Mouse (Mus musculus) brain, embryonic 18.5 days (tissue): ENCODE results near the gene Senp7.
"Not testable (repeated sequence)": the region's sequence is repeated elsewhere in the genome, so short reads cannot be mapped to it uniquely, and the experiment has no call there.

Experiments
- DNase-seq: peaks from one replicate; pipeline ENCODE4 v3.0.0-alpha.2; 2012; ENCODE audit warnings: low read depth, low spot score

Senp7 gene

DNA sequence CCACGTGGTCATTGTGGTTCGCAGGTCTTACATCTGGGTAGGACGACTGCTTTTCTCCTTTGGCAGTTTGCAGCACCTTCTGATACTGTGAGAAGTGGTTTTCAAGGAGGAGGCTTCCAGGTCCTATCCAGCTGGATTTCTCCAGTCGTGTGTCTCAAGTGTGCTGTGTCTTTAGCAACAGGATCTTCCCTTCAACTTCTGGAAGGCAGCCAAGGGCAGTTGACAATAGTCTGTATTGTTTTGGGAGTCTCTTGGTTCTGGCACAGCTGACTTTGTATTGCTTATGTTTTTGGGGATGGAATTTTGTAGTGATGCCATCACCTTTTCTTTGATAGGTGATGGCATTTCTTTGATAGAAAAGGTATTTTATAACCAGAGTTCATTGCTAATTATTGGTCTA, 86.0 kb downstream of the Senp7 start:
- DNase-seq: no peak

DNA sequence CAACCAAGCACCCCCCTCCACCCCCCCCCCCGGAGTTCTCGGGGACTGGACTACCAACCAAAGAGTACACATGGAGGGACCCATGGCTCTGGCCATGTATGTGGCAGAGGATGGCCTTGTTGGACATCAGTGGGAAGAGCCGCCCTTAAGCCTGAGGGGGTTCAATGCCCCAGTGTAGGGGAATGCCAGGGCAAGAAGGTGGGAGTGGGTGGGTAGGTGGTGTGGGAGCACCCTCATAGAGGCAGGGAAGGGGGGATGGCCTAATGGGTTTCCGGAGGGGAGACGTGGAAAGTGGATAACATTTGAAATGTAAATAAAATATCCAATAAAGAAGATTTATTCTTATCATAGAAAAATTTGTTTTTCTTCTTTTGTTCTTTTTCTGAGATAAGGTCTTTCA, 89.5 kb downstream of the Senp7 start:
- DNase-seq: not testable (repeated sequence)

DNA sequence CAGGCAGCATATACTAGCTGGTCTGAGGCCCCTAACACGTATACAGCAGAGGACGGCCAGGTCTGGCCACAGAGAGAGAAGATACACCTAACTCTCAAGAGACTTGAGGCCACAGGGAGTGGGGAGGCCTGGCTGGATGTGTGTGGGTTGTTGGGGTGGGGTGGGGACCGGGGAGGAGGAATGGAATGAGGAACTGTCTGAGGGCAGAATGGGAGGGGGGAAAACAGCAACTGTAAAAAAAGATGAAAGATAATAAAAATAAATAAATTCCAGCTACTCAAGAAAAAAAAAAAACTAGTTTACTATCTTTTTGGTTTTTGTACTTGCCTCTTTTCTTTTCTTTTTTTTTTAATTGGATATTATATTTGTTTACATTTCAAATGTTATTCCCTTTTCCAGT, 91.8 kb downstream of the Senp7 start:
- DNase-seq: no peak

DNA sequence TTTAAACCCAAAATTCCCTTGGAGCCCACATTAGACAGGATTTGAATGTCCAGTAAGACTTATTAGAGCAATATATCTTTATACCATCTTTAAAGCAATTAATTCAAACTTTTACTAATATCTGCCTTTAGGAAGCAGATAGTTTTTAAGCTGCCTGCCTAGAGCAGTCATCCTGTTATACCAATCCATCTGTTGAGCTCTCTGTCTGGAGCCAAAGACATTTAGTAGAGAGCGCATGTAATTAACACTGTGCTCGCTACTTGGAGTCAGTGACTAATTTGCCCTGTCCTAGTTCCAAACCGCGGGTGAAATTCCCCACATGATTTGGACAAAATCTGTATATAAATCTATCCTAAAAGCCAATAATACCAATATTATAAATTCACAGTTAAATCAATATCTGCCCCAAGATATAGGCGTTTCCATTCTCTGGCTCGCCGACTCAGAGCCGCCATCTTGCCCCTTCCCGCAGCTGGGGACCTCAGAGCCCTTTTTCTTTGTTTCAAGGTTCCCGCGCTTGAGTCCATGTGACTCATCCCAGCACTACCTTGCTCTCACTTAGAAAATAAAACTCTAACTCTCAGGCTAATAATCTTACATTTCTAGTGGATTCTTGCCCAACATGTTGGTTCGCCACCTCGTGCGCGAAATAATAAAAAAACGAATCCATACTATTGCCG, 96.9 kb downstream of the Senp7 start:
- no peak for DNase-seq

DNA sequence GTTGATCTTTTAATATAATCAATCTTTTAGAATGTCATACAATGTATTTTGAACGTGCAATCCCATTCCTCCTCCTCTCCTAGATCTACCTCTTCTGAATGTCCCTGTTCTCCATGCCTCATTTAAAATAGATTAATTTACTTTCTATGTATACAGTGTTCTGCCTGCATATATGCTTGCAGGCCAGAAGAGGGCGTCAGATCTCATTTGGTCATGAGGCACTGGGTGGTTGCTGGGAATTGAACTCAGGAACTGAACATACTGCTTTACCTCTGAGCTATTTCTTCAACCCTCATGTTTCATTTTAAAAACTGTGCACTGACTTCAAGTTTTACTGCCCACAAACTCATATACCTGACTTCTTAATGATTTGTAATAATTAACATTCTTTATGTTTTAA, 99.5 kb downstream of the Senp7 start:
- DNase-seq: no peak

DNA sequence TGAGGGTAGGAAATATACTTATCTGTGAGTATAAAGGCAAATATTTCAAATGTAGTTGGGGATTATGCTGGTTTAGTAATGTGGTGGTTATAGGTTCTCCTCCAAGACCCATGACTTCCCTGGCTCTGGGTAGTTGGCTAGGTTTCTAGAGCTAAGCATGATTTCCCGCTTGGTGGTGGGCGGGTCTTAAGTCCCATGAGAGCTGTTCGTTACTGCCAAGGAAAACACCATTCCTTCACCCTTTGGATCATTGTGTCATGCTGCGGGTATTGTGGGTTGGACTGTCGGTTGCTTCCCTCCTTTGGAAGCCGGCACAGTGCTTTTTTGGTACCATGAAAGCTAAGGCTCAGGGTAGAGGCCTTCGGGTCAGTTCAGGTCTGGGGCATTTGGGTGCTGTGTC, 115.3 kb downstream of the Senp7 start:
- no peak for DNase-seq

DNA sequence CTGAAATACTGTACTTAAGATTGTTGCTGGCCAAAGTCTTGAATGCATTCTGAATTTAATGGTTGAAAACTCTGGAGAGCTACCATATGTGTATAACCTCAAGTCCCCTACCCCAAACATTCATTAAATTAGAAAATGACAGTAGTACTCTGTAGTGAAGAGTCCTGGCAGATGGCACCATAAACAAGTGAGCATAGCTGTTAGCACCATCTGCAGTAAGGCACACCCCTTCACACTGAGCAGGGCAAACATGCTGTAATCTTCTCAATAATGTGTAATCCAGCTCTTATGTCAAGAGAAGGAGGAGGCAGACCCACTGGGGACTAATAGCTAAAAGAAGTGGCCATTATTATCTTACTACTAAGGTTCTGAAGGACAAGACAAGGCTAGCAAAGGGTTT, 122.1 kb downstream of the Senp7 start:
- no peak for DNase-seq

DNA sequence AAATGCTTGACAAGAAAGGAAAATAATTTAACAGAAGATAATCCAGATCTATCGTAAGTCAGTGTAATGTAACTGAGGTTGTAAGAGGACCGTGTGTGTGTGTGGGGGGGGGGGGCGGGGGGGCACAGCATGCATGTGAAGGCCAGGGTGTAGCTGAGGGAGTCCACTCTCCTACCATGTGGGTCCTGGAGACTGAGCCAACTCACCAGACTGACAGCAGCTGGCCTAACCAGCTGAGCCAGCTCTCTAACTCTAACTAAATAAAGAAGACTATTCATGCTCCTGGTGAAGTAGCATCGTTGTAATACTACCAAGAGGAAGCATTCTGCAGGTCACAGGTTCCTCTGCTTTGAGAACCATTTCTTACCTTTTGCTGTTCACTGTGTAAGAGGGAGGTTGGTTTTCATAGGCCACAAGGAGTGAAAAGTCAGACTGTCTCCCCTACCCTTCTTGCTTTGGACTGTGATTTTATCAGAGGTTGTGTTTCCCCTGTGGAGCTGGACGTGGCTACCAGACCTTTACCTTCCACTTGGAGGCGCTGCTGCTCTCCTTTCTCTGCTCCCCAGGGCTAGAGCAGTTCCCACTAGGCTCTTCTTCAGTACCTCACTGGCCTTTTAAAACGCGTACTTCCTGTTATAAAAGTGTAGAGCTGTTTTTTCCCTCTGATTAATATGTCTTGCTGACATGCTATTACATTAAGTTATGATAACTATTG, 127.9 kb downstream of the Senp7 start:
- DNase-seq: no peak

DNA sequence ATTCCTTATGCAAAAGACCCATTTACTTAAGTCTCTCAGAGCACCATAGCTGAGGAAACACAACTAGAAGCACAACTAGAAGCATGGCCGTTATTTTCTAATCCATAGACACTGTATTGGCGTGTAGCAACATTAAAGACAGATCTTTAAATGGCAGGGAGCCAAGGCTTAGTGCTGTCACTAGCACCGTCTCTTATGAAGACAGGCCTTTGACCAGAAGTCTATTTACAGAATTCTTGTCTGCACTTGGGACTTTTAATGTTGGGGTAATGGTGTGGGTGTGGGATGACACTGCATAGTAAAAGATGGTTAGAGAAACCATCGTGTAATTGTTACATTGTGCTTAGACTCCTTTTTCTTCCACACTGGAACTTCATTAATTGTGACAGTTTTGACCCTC, 138.7 kb downstream of the Senp7 start:
- no peak for DNase-seq

DNA sequence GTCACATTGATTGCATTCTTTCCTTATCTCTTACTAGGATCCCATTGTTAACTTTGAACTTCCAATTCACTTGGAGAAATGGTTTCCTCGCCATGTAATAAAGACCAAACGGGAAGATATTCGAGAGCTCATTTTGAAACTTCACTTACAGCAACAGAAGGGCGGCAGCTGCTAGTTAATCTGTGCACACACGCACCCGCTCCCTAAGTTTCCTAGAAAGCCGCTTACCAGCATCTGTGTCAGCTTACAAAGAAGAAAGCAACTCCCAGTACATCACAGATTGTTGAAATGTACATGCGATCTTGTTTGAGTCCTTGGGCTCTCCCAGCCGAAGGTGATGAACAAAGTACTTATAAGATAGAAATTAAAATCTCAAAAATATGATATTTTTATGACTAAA, 140.1 kb downstream of the Senp7 start:
- peak; percentile 30 for DNase-seq

DNA sequence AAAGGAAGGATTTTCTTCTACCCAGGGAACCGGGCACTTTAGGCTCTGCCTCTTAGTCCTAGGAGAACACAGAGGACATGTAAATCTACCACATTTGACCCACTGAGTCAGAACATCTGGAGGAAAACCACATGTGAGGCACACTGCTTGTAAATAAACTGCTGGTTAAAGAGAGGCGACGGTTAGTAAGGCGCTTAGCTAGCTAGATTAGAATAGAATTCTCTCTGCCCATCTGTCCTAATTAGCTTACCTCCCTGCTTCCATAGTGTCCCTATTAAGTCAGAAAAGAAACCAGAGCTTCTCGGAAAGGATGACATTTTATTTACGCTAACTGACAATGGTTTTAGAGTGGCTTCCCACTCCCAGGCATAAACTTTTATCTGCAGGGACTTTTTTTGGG, 155.9 kb downstream of the Senp7 start, which contains the start of gene Impg2:
Gene Impg2 (plus strand): TSS at position 263 of the 400 bp plus-strand sequence.
- DNase-seq: no peak

DNA sequence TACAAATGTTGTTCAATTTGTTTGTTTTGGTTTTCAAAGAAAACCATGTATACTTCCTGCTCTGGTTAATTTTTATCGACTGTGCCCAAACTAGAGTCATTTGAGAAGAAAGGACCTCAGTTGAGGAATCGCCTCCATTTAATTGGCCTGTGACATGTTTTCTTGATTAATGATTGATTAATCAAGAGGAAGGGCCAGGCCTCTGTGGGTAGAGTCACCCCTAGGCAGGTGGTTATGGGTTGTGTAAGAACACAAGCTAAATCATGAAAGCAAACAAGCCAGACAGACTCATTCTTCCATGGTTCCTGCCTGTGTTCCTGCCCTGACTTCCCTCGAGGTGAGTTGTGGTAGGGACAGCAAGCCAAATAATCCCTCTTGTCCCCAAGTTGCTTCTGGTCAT, 164.6 kb downstream of the Senp7 start:
- no peak for DNase-seq

DNA sequence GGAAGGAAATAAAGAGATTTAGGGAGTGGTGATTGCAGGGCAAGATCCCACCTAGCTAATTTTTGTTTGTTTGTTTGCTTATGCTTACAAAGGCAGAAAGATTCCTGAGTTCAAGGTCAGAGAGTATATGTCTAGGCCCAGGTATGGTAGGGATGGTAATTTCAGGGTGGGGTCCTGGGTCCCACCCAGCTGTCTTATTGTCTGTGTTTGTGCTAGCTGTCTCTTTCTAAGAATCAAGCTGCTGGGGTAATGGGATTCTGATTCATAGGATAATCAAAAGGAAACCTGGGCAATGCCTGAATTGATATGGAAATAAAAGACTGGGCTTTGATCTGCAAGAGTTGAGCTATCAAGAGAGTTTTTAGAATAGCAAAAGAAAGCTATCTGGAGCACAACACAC, 179.5 kb downstream of the Senp7 start:
- DNase-seq: no peak

DNA sequence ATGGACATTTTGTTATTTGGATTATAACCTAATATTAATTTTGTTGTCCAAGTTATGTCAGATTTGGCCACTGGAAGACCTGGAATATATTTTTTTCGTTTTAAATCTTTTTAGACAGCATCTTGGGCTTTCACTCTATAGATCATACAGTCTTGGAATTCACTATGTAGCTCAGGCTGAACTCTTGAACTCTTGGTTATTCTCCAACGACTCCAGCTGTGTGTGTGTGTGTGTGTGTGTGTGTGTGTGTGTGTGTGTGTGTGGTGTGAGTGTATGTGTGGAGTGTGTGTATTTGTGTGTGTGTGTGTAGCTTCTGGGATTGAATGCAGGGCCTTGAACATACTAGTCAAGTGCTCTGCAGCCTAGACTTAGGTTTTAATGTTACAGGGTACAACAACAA, 181.3 kb downstream of the Senp7 start:
- DNase-seq: no peak

DNA sequence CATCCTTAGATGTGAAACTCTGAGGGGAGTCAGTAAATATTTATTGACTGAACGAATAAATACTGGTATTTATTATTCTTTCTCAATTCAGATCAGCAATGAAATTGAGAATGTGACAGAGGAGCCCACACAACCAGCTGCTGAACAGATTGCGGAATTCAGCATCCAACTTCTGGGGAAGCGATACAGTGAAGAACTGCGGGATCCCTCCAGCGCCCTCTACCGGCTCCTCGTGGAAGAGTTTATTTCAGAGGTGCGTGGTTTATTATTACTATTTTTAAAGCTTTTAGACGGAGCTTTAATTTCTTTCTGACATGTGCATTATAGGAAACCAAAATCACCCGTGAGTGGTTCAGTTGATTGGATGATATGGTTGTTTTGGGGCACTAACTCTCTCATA, 183.2 kb downstream of the Senp7 start:
- DNase-seq: no peak

DNA sequence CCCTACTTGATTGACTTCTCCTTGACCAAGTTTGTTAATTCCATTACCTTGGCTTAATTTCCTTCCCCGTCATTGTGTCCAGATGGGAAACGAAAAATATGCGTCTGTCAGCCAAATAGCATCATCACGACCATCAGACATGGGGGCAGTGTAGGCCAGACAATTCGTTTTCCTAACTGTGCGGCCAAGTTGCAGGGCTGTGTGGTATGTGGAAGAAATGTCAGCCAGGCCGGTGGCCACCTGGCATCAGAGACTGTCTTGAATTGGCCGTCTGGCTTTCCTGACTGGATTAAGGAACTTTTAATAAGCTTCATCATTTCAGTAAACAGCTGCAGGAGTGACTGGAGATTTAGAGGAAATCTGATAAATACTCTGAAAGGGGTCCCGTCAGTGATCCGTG, 184.6 kb downstream of the Senp7 start:
- no peak for DNase-seq
